Mouse (Mus musculus) forebrain, embryonic 14.5 days (tissue): ENCODE data around the gene Mgat2. TPM values are rescaled to one million over a fixed set of nuclear protein-coding genes. Genes with fewer than 3 reads are reported as not detected.

Experiments
- ATAC-seq: fragments of 200-750 bp; cut with Nextera tagmentation; 2 replicates; pipeline ENCODE4 v1.8.0; 2017; ENCODE audit warnings: mild to moderate bottlenecking, moderate library complexity
- DNase-seq: peaks from one replicate; pipeline ENCODE4 v3.0.0-alpha.2; 2015; ENCODE audit warnings: low spot score
- H3K27ac ChIP-seq: fragments of 300-500 bp; sonication (generic); 2 replicates; pipeline ENCODE4 v1.5.1; 2014; ENCODE audit warnings: low read depth, mild to moderate bottlenecking, control low read depth, low read length, moderate library complexity
- H3K27me3 ChIP-seq: fragments of 300-500 bp; sonication (generic); replicated peaks from 2 replicates; pipeline ENCODE4 v1.6.1; 2014; ENCODE audit warnings: low read length, control low read depth, mixed read lengths; ENCODE audit not compliant: control insufficient read depth, insufficient read depth
- H3K36me3 ChIP-seq: fragments of 300-500 bp; sonication (generic); 2 replicates; pipeline ENCODE4 v1.6.1; 2014; ENCODE audit warnings: low read length, control low read depth; ENCODE audit not compliant: control insufficient read depth, insufficient read depth
- H3K4me1 ChIP-seq: fragments of 300-500 bp; sonication (generic); 2 replicates; pipeline ENCODE4 v1.6.1; 2014; ENCODE audit warnings: antibody characterized with exemption, low read length, control low read depth; ENCODE audit not compliant: control insufficient read depth, insufficient read depth
- H3K4me2 ChIP-seq: fragments of 300-500 bp; sonication (generic); 2 replicates; pipeline ENCODE4 v1.6.1; 2014; ENCODE audit warnings: mild to moderate bottlenecking, control low read depth, low read length
- H3K4me3 ChIP-seq: fragments of 300-500 bp; sonication (generic); 2 replicates; pipeline ENCODE4 v1.5.1; 2014; ENCODE audit warnings: low read depth, low read length, control low read depth
- H3K9ac ChIP-seq: fragments of 300-500 bp; sonication (generic); 2 replicates; pipeline ENCODE4 v1.6.1; 2014; ENCODE audit warnings: mild to moderate bottlenecking, low read length, control low read depth, moderate library complexity
- H3K9me3 ChIP-seq: fragments of 300-500 bp; sonication (generic); replicated peaks from 2 replicates; pipeline ENCODE4 v1.6.1; 2016; ENCODE audit warnings: low read length, control low read depth, mixed read lengths; ENCODE audit not compliant: control insufficient read depth
- WGBS: fragments of 180-500 bp; shearing (Covaris S2); extraction: QIAGEN DNeasy Blood & Tissue Kit; methylation state at CpG from one replicate; pipeline ENCODE4 v1.1.7; 2014; 5-methylcytosine and 5-hydroxymethylcytosine counted together
- polyA plus RNA-seq: library from polyadenylated mRNA; unstranded; fragments of >200 nt; fragmentation: Nextera tagmentation; extraction: Ambion mirVana; gene quantifications from 2 replicates; pipeline ENCODE4 v1.2.1, GENCODE M21; 2014

The Mgat2 gene
- 35.5 and 38.6 TPM in 2 replicates for polyA plus RNA-seq

DNA sequence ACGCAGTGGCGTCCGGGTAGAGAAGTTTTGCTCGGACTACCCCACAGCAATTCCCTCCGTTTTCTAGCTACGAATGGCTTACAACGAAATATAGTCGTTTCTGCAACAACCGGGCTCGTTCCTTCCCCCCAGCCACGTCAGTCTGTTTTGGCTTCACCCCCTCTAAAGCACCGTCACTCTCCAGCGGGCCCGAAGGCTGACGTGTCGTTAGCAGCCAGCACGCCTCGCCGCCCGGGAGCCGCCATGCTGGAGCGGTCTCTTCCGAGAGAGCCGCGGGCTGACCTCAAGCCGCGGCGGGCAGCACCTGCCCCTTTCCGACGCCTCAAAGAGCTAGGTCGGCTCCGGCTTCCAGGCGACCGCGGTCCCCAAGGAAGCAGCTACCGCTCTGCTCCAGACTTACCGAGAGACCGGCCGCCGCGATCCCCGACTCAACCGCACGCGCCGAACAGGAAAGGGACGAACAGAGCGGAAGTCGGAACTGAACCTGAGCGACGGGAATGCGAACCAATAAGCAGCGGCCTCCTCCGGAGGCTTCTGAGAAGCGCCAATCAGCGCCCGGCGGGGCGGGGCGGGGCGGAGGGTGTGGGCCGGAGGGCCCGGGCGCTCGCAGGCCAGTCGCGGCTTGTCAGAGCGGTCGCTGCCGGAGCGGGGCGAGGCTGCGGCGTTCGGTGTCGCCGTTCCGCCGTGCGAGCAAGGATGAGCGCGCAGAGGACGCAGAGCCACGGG is at the start of gene Mgat2, which contains the start of gene Rpl36al:
Mgat2 (plus strand) TSS at position 575 of the 726 bp plus-strand sequence.
Rpl36al (minus strand) TSS at position 501 of the 726 bp plus-strand sequence.
- no peaks in the 10 kb centered on the region for H3K27me3 ChIP-seq
- peak within 1 kb of the TSS; percentile 89 for H3K27ac ChIP-seq
- under 1% methylated on average over 84 of the region's 84 CpGs for WGBS
- peak within 1 kb of the TSS; percentile 90 for H3K9ac ChIP-seq
- H3K4me1 ChIP-seq = peaks cover 12% of the 10 kb centered on the region
- peak within 1 kb of the TSS; percentile 84 for H3K4me3 ChIP-seq
- H3K9me3 ChIP-seq = no peaks in the 10 kb centered on the region
- peak; percentile 99 for DNase-seq
- ATAC-seq = peak; percentile 100
- H3K36me3 ChIP-seq = peaks cover 19% of the 10 kb centered on the region
- peak within 1 kb of the TSS; percentile 85 for H3K4me2 ChIP-seq

DNA sequence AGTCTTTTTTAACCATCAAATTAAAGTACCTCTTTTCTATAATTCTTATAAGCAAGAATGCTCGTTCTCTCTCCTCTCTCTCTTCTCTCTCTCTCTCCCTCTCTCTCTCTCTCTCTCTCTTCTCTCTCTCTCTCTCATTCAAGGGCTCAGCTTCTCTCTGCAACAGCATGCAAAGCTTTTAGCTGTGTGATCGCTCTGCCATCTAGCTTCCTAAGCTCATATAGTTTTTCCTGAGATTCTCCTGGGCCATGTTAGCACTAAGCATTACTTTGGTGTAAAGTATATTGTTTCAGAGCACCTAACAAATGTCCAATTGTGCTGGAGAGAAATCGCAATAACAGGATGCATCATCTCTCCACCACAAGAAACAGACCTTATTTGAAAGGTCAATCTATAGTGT is 44.8 kb upstream of the Mgat2 start:
- Histone ChIP-seq H3K4me3 (no peak overlapping the region), H3K27me3 (no peaks in the 10 kb centered on the region), H3K27ac (no peak overlapping the region), H3K4me2 (no peak overlapping the region), H3K9me3 (no peaks in the 10 kb centered on the region), H3K4me1 (no peaks in the 10 kb centered on the region), H3K9ac (no peak overlapping the region), H3K36me3 (no peaks in the 10 kb centered on the region)
- ATAC-seq = no peak
- no peak for DNase-seq
- 90% methylated on average over 3 of the region's 3 CpGs for WGBS

DNA sequence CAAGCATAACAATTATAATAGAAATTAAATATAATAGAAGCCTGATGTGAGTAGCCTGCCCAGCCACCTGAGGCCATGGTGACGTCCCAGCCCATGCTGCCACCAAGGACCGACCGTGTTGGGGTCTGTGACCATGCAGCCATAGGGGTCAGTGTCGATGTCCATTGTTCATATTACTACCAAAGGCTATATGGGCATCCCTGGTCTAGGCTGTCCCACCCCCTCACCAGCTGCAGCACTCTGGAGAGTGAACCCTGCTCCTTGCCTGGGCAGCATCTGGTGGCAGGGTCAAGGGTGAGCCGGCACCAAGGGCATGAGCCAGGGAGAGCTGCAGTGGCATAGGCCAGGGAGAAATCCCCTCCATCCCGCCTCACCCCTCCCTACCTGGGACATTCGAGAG is 44.1 kb upstream of the Mgat2 start:
- no peak for ATAC-seq
- no peak for DNase-seq
- Histone ChIP-seq H3K4me3 (no peak overlapping the region), H3K4me2 (no peak overlapping the region), H3K27ac (no peak overlapping the region), H3K36me3 (no peaks in the 10 kb centered on the region), H3K9me3 (no peaks in the 10 kb centered on the region), H3K27me3 (no peaks in the 10 kb centered on the region), H3K9ac (no peak overlapping the region), H3K4me1 (no peaks in the 10 kb centered on the region)
- 93% methylated on average over 7 of the region's 7 CpGs for whole genome bisulfite sequencing

DNA sequence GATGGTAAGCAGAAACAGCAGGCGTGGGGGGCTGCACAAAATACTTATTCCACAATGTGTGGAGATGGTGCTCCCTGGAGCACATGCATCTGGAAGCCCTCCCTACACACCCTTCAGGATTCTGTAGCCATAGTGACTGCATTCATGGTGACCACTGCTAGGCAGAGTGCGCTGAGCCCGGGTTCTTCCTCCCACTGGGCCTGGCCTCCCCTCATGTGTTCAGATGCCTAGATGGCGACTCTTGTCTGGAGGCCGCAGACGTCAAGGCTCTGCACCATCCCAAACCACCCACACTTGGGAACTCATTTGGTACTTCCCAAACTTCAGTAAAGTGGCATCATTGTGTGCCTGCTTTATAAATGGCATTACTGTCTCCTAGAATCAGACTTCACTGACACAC is 40.5 kb upstream of the Mgat2 start:
- Histone ChIP-seq H3K36me3 (no peaks in the 10 kb centered on the region), H3K27ac (no peak overlapping the region), H3K9me3 (no peaks in the 10 kb centered on the region), H3K27me3 (no peaks in the 10 kb centered on the region), H3K4me3 (no peak overlapping the region), H3K4me1 (no peaks in the 10 kb centered on the region), H3K9ac (no peak overlapping the region), H3K4me2 (no peak overlapping the region)
- 86% methylated on average over 6 of the region's 6 CpGs for WGBS
- DNase-seq (no peak), ATAC-seq (no peak)

DNA sequence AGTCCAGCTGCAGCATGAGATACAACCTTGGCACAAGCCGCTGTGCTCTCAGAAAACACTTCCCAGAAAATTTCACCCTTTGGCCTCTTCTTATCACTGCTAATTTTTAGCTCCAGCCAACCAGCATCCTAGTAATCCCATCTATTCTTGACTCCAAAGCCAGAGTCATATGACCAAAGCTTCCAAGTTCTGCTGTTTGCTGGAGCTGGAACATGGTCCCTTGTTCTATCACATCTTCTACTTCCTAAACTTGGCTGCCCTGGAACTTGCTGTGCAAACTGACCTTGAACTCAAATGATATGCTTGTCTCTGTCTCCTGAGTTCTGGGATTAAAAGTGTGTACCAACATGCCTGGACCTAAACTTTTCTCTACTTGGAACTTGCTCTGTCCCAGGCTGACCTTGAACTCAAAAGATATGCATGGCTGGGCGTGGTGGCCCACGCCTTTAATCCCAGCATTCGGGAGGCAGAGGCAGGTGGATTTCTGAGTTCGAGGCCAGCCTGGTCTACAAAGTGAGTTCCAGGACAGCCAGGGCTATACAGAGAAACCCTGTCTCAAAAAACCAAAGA is 36.7 kb upstream of the Mgat2 start:
- Histone ChIP-seq H3K9me3 (no peaks in the 10 kb centered on the region), H3K27ac (no peak overlapping the region), H3K4me1 (no peaks in the 10 kb centered on the region), H3K4me2 (no peak overlapping the region), H3K36me3 (no peaks in the 10 kb centered on the region), H3K9ac (no peak overlapping the region), H3K27me3 (no peaks in the 10 kb centered on the region), H3K4me3 (no peak overlapping the region)
- 93% methylated on average over 5 of the region's 5 CpGs for WGBS
- DNase-seq (no peak), ATAC-seq (no peak)

DNA sequence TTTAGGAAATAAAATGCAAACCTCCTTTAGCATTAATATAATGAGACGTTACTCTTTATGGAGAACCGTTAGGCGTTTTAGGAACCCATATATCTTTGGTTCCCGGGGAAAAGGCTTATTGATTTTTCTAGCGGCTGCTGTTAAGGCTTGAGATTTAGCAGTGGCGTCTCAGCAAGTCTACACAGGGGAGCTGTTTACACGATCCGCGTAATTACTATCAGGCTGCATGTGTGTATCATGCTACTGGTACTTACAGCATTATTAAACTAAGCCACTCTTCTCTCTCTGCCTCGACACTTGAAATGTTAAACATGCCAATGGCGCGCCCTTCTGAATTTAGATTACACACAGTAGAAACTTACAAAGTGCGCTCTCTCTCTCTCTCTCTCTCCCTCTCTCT is 33.9 kb upstream of the Mgat2 start:
- Histone ChIP-seq H3K4me1 (no peaks in the 10 kb centered on the region), H3K27ac (no peak overlapping the region), H3K9me3 (no peaks in the 10 kb centered on the region), H3K36me3 (no peaks in the 10 kb centered on the region), H3K4me3 (no peak overlapping the region), H3K9ac (no peak overlapping the region), H3K4me2 (no peak overlapping the region), H3K27me3 (no peaks in the 10 kb centered on the region)
- whole genome bisulfite sequencing = 89% methylated on average over 13 of the region's 13 CpGs
- no peak for DNase-seq
- ATAC-seq = no peak

DNA sequence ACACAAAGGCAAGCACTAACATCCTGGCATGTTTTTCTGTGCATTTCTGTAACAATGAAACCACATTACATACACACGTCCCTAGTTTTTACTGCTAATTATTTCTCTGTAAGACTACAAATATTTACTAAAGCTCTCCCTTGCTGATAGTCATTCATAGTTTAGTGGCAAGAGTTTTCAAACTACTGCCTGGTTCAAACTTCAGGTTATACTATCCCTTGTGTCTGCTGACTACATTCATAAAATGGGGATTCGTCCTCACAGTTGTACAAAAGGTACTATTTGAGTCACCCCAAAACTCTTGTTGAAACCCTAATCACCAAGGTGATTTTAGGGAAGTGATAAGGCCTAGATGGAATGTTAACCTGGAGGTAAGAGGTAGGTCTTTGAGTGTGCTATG is 28.0 kb upstream of the Mgat2 start:
- DNase-seq (no peak), ATAC-seq (no peak)
- 86% methylated on average over 2 of the region's 2 CpGs for whole genome bisulfite sequencing
- Histone ChIP-seq H3K4me3 (no peak overlapping the region), H3K4me2 (no peak overlapping the region), H3K27ac (no peak overlapping the region), H3K27me3 (no peaks in the 10 kb centered on the region), H3K9ac (no peak overlapping the region), H3K36me3 (peaks cover 21% of the 10 kb centered on the region), H3K9me3 (no peaks in the 10 kb centered on the region), H3K4me1 (peaks cover 5% of the 10 kb centered on the region)

DNA sequence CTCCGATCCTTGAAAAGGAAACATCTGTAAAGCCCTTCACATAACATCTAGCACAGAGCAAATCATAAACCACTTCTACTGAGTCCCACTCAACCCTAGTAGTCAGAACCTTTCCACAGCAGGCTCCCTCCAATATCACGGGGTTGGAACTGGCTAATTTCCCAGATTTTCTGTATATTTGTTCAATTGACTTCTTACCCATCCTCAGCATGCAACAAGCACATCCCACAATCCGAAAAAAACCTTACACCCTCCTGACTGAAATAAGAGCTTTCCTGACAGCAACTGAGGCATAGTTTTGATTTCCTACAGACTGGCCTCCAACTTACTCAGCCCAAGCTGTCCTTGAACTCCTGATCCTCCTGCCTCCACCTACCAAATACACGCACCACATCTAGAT is 27.5 kb upstream of the Mgat2 start:
- no peaks in the 10 kb centered on the region for H3K27me3 ChIP-seq
- peaks cover 21% of the 10 kb centered on the region for H3K36me3 ChIP-seq
- no peak overlapping the region for H3K4me2 ChIP-seq
- no peak for ATAC-seq
- no peak overlapping the region for H3K4me3 ChIP-seq
- no peak overlapping the region for H3K27ac ChIP-seq
- peaks cover 5% of the 10 kb centered on the region for H3K4me1 ChIP-seq
- H3K9ac ChIP-seq = no peak overlapping the region
- no peak for DNase-seq
- no peaks in the 10 kb centered on the region for H3K9me3 ChIP-seq
- 84% methylated on average over 4 of the region's 4 CpGs for WGBS

DNA sequence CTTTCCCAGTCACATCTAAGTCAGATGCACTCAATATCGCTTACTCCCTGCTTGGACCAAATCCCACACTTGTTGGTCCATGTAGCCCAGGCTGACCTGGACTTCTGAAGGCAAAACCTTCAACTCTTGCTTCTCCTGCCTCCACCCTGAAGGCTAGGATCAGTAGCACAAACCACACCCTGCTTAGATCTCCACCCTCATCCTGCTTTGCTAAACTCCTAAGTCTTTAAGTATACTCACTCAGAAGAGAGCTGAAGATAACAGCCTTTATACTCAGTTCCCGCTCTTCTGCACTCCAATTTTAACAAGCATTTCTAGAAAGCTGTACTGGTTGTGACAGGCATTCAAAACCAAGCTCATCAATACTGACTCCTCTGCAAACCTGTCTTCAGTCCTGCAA is 26.9 kb upstream of the Mgat2 start:
- no peak overlapping the region for H3K27ac ChIP-seq

More for the DNA sequence above, 26.9 kb upstream of the Mgat2 start:
- no peak for ATAC-seq
- Histone ChIP-seq H3K27me3 (no peaks in the 10 kb centered on the region), H3K9ac (no peak overlapping the region), H3K9me3 (no peaks in the 10 kb centered on the region), H3K36me3 (peaks cover 21% of the 10 kb centered on the region), H3K4me1 (peaks cover 5% of the 10 kb centered on the region), H3K4me3 (no peak overlapping the region), H3K4me2 (peak overlapping the region; percentile 75; the same call in 1 of the 2 replicates)
- no peak for DNase-seq
- WGBS = 97% methylated on average over 2 of the region's 2 CpGs
